Mouse (Mus musculus): ENCODE results near the gene Mpv17l2.
A peak's percentile ranks its signal among the peaks of the same experiment; 100 is the strongest.

Gene Mpv17l2

DNA sequence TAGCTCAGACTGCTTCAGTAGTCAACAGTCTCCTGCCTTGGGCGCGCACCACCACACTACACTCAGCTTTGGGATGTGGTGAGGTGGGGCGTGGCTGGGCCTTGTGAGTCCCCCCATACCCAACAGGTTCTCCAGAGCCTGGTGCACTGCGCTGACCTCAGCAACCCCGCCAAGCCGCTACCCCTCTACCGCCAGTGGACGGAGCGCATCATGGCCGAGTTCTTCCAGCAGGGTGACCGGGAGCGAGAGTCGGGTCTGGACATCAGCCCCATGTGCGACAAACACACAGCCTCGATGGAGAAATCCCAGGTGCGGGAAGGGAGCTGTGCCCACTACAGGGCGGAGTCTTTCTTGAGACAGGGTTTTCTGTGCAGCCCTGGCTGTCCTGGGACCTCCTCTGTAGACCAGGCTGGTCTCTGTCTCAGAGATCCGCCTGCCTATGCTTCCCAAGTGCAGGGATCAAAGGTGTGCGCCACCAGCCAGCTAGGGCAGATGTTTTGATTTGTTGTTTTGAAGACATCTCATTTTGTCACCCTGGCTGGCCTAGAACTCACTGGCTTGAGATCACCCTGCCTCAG lies 11.6 kb downstream of the Mpv17l2 start:
- no peak for DNase-seq

DNA sequence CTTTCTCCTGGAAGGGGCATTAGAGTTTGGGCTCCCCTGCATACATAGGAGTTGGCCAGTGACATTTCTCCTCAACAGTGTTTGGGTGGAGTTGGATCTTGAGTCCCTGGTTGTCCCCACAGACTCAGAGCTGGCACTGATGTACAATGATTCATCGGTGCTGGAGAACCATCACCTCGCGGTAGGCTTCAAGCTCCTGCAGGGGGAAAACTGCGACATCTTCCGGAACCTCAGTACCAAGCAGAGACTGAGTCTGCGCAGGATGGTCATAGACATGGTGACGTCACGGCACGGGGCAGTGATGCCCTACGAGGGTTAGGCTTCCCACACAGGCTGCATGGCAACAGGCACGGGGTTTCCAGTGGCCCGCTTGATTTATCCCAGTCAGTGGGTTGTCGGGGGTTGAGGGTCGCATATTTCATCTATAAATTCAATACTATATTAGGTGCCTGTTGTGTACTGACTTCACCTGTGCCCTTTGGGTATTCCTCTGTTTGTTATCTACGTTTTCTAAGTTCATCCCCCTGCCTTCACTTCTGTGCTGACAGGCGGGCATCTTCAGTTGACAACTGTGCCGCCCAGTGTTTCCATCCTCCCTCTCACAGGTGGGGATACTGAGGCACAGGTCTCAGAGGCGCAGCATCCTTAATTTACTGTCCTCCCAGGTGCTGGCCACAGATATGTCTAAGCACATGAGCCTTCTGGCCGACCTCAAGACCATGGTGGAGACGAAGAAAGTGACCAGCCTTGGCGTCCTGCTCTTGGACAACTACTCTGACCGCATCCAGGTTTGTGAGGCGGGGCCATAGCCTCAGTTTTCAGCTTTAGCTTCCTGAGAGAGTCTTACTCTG lies 12.3 kb downstream of the Mpv17l2 start:
- no peak for DNase-seq

DNA sequence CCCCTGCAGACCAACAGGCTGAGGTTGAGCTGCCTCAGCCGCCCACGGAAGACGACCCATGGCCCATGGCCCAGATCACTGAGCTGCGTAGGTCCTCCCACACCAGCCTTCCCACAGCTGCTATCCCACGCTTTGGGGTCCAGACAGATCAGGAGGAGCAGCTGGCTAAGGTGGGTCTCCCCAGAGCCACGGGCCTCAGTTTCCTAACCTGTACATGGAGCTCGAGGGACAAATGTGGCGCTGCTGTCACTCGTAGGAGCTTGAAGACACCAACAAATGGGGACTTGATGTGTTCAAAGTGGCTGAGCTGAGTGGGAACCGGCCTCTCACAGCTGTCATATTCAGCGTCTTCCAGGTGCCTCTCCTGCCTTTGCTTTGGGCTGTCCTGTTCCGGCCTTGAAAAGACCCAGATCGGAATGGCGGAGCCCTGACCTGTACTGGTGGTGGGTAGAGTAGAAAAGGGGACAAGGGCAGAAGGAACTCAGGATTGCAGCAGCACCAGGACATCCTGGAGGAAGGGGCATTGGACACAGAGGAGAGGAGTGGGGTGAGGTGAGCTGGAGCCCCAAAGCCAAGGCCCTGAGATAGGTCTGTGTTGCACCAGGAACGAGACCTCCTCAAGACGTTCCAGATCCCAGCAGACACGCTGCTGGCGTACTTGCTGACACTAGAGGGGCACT lies 13.4 kb downstream of the Mpv17l2 start:
- DNase-seq: no peak

DNA sequence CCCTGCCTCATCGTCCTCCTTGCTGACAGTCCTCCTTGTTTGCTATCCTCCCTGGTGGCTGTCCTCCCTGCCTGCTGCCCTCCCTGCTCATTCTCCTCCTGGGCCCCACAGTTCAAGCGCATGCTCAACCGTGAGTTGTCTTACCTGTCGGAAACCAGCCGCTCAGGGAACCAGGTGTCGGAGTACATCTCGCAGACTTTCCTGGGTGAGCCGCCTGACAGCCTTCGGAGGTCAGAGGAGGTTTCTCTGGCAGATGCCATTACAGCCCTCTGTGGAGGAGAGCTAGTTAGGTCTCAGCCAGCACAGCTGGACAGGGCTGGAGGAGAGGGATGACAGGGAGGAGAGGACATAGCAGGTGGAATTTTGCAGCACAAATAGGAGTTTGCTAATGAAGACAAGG lies 14.1 kb downstream of the Mpv17l2 start:
- no peak for DNase-seq

DNA sequence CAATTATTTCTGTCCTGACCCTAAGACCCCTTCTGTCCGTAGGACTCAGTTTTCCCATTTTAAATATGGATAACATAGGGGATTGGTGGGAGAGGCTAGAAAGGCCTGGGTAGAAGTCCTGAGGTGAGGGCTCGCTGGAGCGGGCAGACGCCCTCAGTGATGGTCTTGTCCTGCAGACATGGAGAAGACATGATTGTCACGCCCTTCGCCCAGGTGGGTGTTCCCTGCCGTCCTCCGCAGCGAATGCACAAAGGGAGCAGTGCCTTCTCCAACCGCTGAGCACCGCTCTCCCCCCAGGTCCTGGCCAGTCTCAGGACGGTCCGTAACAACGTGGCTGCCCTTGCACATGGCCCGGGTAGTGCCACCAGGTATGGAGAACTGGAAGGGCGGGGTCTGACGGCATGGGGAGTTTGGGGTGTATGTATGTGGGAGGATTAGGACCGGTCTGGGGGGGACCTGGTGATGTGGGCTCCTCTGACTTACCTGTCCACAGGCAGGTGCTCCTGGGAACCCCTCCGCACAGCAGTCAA lies 15.0 kb downstream of the Mpv17l2 start:
- no peak for DNase-seq

DNA sequence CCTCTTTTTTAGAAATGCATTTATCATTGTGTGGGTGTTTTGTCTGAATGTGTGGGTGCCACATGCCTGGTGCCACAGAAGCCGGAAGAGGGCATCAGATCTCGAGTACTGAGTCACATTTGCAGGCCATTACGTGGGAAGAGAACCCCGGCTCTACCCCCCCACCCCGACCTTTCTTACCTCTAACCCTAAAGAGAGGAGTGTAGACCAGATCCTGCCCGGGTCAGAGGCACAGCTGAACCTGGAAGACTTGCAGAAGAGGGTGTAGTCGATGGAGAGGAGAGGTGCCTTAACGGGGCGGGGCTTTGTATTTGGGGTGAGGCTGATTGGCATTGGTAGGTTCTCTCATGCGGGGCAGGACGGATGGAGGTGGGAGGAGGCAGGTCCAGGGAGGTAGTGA lies 15.9 kb downstream of the Mpv17l2 start:
- DNase-seq: no peak

DNA sequence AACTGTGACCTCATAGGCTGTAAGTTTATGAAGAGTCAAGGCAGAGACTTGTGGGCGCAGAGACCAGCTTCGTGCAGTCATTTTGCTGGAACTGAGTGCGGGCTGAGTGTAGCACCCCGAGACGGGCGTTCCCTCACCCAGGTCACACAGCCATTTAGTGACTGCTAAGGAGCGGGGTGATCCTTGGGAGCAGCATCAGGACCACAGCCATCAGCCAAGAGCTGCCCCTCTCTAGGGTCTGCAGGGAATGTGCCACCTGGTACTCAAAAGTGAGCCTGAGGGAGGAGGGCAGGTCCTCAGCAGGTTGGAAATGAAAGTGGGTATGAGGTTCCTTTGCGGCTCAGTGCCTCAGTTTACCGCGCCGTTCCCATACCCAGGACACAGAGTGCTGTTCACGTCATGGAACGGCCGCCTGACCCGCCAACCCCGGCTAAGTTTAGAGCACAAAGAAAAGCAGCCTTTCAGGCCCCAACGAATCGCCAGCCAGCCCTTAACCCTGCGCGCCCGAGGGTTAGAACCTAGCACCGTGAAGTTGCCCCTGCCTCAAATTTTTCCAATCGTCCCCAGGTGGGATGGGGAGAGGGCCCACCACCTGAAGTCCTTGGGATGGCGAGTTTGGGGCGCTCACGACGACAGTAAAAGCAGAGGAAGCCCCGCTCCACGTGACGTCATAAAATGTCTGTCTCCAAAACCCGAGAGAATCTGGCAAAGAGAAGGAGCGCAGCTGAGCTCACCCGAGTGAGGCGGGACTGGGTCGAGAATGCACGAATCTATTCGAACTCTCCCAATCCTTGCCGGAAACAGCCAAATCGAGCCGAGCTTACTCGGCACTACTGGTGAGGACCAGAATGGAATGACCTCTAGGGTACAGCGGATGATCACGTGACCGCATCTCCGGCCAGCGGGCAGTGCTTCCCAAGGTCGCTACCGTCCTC lies 16.8 kb downstream of the Mpv17l2 start:
- peak; percentile 90 for DNase-seq

DNA sequence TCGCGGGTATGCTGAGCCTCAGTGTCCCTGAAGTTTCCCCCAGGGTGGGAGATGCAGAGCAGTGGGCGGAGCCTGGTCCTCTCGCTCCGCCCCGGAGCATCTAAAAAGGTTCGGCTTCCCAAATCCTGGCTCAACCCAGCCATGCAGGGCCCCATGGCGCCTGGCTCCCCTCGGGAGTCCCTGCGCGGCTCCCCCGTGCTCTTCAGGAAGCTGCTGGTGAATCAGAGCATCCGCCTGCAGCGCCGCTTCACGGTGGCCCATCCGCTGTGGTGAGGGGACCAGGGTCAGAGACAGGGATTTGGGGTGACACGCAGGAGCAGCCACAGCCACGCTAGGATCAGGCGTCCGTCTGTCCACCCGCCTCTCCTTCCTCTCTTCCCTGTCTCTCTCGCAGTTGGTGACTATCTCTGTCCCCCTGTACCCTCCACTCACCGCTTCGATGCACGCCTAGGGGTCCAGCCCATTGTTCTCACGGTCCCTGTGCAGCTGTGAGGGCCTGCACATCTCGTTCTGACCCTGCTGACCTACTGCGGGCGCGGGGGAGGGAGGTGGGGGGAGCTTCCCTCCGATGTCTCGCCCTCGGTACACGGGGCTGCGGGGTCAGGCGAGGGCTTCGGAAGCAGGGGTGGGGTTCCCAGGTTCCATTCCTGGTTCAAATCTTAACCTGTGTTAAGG lies 17.6 kb downstream of the Mpv17l2 start:
- DNase-seq: no peak

DNA sequence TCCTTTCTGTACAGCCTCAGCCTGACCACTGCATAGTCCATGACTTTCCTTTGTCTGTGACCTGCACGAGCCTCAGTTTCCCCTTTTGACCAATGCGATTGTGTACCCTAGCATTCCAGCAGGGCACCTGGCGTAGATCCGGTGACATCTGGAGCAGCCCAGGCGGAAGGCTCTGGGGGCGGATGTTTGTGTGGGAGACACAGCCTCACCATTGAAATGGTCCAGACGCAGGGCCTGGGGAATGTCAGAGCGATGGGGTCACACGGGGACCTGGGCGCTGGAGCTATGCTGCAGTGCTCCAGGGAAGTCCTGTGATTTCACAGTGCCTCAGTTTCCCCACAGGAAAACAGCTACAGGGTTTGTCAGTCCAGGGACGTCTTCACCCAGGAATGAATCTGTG lies 18.6 kb downstream of the Mpv17l2 start:
- no peak for DNase-seq

DNA sequence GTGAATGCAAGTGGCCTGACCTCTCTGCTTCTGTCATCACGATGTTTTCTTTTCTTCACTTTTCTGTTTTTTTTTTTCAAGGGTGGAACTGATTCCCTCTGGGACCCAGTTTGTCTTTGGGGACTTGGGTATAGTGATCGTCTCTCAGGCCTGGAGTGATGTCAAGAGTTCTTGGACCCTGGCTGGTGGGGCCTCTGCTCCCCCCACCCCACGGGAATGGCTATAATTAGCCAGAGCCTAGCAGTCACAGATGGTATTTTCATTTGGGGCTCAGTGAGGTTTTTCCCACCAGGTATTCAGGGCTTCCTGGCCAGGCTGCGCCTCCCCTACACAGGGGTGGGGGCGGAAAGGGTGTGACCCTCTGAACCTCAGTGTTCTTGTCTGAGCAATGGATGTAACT lies 19.1 kb downstream of the Mpv17l2 start:
- DNase-seq: no peak

DNA sequence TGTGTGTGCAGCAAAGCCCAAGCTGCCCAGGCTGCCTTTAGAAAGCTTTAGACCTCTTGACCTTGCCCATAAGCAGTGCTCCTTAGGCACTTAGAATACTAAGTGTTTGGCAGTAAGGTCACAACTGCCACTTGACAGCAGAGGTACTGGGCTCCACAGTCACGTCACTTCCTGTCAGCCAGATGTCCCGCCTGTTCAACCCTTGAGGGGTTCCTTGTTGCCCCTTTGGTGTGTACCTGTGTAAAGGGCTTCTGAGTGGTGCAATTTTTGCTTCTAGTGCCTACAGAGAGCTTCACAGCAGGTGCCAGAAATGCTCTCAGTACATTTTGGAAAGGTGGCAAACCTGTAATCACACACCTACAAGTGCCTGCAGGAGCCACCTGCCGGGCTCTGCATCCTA lies 22.5 kb downstream of the Mpv17l2 start:
- no peak for DNase-seq

DNA sequence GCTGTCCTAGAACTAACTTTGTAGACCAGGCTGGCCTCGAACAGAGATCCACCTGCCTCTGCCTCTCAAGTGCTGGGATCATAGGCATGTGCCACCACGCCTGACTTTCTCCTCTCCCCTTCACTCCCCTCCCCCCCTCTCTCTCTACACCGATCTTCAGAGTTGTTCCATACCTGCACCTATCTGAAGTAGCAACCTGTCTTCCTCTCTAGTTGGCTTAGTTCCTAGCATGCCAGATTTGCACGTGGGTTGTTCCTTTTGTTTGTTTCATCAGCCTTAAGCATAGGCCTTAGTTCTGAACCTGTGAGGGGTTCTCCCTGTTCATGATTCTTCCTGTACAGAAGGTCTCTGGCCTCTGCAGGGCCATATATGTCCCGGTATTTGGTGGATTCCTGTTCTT lies 23.0 kb downstream of the Mpv17l2 start:
- DNase-seq: no peak

DNA sequence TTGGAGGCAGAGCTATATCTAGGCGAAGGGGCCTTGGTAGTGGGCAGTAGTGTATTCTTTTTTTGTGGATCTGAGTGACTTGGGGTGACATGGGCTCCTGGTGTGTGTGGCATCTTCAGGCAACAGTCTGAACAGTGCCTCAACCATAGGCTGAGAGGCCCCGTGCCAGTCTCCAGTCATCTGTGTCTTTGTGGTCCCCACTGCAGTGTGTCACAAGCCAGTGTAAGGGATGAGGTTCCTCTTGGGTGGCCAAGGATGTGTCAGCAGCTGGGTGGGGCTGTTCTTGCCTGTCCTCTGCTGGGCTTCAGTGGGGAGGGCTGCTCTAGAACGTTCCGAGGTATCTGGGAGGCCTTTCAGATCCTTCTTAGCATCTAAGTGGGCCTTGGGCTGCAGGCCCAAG lies 29.8 kb downstream of the Mpv17l2 start:
- DNase-seq: no peak

DNA sequence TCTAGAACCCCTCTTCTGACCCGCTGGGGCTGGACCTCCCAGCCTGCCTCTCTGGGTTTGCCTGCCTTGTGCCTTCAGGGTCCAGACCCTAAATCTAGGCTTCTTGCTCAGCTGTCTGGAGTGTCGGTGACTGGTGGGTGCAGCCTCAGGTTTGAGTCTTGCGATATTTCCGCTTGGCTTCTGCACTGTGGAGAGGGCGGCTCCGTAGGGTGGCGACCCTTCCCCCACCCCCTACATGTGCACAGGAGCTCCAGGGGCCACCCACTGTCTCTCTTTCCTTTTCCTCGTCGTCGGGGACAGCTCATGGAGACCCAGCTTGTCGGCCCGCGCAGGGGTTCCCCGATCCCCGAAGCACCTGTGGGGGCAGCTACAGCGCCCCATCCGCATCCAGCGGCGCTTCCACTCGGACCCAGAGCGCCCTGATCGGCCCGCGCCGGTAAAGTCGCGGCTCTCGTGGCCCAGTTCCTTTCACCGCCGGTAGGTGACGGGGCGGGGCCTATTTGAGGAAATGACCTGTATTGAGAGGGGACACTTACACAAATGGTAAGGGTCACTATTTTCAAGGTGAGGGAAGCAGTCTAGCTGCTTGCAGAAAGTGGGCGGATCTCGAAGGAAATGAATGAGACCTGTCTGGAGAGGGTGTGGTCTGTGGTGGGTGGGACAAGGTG lies 30.8 kb downstream of the Mpv17l2 start:
- no peak for DNase-seq

DNA sequence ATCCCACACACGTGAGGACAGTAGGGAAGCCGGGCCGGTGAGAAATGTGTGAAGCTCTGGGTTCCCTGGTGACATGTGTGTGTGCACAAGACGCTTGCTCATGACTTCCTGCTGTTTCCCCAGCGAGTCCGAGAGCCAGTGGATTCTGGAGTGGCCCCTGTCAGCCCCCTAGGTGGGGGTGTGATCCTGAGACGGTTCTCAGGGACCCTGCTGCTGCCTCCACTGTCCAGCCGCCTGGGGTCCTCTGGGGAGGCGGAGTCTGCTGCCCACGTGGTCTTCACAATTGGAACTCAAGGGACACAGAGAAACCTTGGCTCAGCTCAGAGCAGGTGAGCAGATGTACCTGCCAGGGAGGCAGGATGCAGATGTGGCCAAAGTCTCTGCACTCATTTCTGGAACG lies 34.0 kb downstream of the Mpv17l2 start:
- no peak for DNase-seq

DNA sequence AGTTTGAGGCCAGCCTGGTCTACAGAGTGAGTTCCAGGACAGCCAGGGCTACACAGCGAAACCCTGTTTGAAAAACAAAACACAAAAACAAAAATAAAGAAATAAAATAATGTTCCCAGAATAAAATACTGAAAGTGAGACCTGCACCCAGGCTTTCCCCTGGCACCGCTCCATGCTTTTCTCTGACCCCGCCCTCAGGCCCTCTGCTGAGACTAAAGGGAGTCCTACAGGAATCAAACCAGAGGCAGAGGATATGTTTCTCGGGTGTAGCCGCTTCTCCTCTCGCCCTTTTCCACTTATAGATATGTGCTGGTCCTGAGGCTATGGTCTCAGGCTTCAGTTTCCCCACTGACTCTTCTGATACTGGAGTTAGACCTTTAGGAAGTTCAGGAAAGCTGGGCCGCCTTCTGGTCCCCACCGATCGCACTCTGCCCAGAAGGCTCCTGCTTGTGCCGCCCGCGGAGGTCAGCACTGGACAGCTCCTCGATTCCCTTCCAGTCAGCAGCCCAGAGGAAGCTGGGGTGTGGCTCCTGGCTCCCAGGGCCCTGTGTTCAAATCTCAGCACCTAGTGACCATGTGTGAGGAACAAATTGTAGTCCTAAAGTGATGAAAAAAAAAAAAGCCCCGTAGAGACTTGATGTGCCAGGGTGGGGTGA lies 34.8 kb downstream of the Mpv17l2 start:
- peak in 1 of 2 experiments; percentile 72 for DNase-seq

DNA sequence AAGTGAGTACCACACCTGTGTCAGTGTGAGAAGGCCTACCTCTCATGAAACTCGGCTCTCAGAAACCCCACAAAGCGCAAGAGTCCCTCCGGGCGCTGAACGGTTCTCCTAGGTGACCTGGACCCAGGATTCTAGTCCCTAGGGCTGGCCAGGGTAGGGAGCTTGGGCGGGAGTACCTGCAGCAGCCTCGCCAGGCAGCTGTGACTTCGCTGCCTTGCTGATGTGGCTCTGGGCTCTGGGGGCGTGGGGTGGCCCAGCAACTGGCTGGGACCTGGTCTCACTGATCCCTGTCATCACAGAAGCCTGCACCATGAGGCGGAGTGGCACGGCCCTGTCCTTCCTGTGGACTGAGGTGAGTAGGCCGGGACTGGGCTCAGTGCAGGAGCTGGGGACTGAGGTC lies 36.5 kb downstream of the Mpv17l2 start:
- DNase-seq: no peak

DNA sequence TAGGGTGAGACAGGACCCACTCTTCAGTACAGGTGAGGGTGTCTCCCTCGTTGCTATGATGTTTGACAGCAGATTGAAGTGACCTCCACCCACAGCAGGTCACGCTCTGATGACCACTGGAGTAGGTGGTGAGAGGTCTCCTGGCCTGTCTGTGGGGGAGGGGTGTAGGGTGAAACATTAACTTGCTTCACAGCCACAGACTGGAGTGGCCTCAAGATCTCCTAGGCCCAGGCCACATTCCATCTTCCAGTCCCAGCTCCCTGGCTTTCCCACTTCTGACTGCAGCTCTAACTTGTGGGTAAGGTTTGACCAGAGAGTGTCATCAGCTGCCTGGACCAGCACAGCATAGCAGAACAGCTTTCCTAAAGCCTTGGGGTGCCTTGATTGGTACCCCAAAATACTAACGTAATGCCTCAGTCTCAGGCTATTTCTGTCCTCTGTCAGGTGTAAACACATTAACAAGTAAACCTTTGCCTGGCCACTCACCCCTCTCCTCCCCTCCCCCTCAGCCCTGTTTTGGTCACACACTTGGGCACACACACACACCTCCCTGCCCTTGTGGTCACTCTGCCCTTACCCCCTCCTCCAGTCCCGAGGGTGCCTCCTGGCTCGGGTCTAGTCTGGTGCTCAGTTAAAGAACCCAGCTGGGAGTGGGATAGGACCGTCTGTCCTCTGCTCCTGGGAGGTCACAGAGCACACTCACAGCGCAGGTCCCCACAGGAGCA lies 37.1 kb downstream of the Mpv17l2 start, which contains the start of gene Pde4c:
TSS of gene Pde4c (plus strand) at position 235 of the 725 bp plus-strand sequence.
- peak; percentile 95 to 97 for DNase-seq

DNA sequence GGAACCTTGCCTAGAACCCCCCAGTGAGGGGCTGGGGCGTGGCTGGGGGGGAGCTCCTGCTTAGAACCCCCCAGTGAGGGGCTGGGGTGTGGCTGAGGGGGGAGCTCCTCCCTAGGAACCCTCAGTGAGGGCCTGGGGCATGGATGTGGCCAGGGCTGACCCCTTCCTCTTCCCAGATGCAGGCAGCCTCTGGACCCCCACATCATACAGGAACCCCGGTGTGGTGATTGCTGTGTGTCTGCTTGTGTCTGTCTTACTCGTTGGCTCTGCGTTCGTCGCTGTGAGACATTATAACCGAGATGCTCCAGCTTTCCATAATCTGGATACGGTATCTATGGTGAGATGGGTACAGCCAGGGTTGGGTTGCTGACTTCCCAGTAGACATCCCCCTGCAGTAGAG lies 39.1 kb downstream of the Mpv17l2 start:
- no peak for DNase-seq

DNA sequence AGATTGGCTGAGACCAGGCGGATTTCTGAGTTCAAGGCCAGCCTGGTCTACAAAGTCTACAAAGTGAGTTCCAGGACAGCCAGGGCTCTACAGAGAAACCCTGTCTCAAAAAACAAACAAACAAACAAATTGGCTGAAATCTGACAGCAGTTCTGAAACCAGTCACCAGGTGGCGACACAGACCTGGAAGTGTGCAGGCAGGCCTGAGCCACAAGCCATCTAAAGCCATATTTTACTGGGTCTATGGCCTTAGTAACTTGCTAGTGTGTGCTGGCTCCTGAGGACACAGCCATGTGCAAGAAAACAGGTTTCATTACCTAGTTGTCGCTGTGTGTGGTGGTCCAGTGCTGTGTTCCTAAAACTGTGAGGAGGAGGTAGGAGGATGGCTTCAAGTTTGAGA lies 40.0 kb downstream of the Mpv17l2 start:
- DNase-seq: peak; percentile 72 to 91
